Mouse (Mus musculus) heart, adult 2 months (tissue): ENCODE results near the gene Gm21887. TPM values are rescaled to one million over a fixed set of nuclear protein-coding genes. Genes with fewer than 3 reads are reported as not detected.
A peak's percentile ranks its signal among the peaks of the same experiment; 100 is the strongest.
"Not testable (repeated sequence)": the region's sequence is repeated elsewhere in the genome, so short reads cannot be mapped to it uniquely, and the experiment has no call there.

Experiments used
- DNase-seq, 2 experiments: peaks; one replicate each; pipeline ENCODE4 v3.0.0; 2021
- H3K27ac ChIP-seq: fragments of 200-600 bp; 2 replicates; pipeline ENCODE4 v1.8.1; 2022
- H3K27me3 ChIP-seq: fragments of 200-500 bp; 2 replicates; pipeline ENCODE4 v1.6.1; 2012; ENCODE audit warnings: mild to moderate bottlenecking, low read length, inconsistent platforms, mixed read lengths; ENCODE audit not compliant: control insufficient read depth, insufficient read depth
- H3K36me3 ChIP-seq: fragments of 200-500 bp; 2 replicates; pipeline ENCODE4 v1.6.1; 2012; ENCODE audit warnings: low read length, inconsistent platforms; ENCODE audit not compliant: control insufficient read depth, insufficient read depth
- H3K4me1 ChIP-seq: fragments of 200-500 bp; 2 replicates; pipeline ENCODE4 v1.6.1; 2011; ENCODE audit warnings: low read length; ENCODE audit not compliant: control insufficient read depth, insufficient read depth
- H3K4me3 ChIP-seq: fragments of 200-600 bp; 2 replicates; pipeline ENCODE4 v1.8.1; 2022
- H3K79me2 ChIP-seq: fragments of 200-500 bp; replicated peaks from 2 replicates; pipeline ENCODE4 v1.6.1; 2012; ENCODE audit warnings: mild to moderate bottlenecking, inconsistent platforms, low read length, moderate library complexity, mixed read lengths; ENCODE audit not compliant: control insufficient read depth, insufficient read depth
- H3K9ac ChIP-seq: fragments of 200-500 bp; 2 replicates; pipeline ENCODE4 v1.6.1; 2012; ENCODE audit warnings: low read depth, mild to moderate bottlenecking, control low read depth, inconsistent platforms, low read length, mixed read lengths
- CTCF ChIP-seq: fragments of 200-600 bp; IDR thresholded peaks from 2 replicates; pipeline ENCODE4 v1.8.1; 2022; ENCODE audit warnings: antibody characterized with exemption, mild to moderate bottlenecking, moderate library complexity
- WGBS: fragments of 180-500 bp; shearing (Covaris S2); methylation state at CpG from one replicate; pipeline ENCODE4 v1.1.7; 2018; 5-methylcytosine and 5-hydroxymethylcytosine counted together
- intact Hi-C: fragments of 180-260 bp; cut with DNase I; formaldehyde crosslinking; loops from one replicate; pipeline ENCODE4 v1.15.1; 2025
- polyA plus RNA-seq: library from polyadenylated mRNA; depleted of rRNA; stranded (reverse); fragments of >200 nt; gene quantifications from 2 replicates; pipeline ENCODE4 v1.2.3, GENCODE M21; 2012
- total RNA-seq, 2 experiments: library from RNA; stranded (reverse); gene quantifications; 2 replicates each; pipeline ENCODE4 v1.2.3; 2021

The Gm21887 gene
- total and polyA plus RNA-seq, 3 experiments, result 22.9 to 60.9 (median 27.8) TPM

DNA sequence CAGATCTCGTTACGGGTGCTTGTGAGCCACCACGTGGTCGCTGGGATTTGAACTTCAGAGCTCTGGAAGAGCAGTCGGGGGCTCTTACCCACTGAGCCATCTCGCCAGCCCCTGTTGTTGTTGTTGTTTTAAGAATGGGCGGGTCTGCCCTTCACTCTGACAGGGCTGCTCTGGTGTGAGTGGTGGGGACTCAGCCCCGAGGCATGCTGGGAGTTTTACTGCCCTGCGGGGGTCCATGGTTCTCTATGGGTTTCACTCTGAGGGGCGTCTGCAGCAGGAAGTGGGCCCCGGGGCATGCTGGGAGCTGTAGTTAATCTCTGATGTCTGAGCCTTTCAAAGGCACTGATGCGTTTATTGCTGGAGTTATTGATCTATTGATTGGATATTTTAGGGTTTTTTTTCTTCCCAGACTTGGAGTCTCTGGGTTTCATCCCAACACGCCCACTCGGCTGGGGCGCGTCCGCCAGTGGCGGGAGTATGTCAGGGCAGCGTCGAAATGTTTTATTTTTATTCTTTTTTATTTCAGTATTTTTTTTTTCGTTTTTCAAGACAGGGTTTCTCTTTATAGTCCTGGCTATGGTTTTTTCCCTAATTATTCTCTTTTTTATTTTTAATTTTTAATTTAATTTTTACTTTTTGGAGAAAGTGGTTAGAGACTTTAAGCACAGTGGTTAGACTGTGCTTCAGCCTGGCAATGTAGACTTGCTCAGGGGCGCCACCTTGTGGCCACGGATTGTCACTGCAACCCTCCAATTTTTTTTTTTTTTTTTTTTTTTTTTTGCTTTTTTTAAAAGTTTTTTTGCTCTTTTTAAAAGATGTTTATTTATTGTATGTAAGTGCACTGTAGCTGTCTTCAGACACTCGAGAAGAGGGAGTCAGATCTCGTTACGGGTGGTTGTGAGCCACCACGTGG lies 8.1 kb downstream of the Gm21887 start:
- H3K27ac ChIP-seq, H3K79me2 ChIP-seq, H3K36me3 ChIP-seq, H3K4me3 ChIP-seq, intact Hi-C loops, H3K27me3 ChIP-seq, H3K9ac ChIP-seq, H3K4me1 ChIP-seq: not testable (repeated sequence)
- peak; percentile 76 for DNase-seq
- TF ChIP-seq CTCF, result peak; percentile 98
- 62% methylated on average over 27 of the region's 27 CpGs for WGBS

GRCm38 (mm10) chrX:170018571-170019218 lies 9.2 kb downstream of the Gm21887 start:
- H3K9ac ChIP-seq, H3K27me3 ChIP-seq, H3K4me3 ChIP-seq, H3K4me1 ChIP-seq, H3K27ac ChIP-seq, H3K79me2 ChIP-seq, H3K36me3 ChIP-seq, intact Hi-C loops: not testable (repeated sequence)
- peak; percentile 65 to 69 for DNase-seq
- WGBS, result 86% methylated on average over 66 of the region's 66 CpGs
- peak; percentile 40 for TF ChIP-seq CTCF

DNA sequence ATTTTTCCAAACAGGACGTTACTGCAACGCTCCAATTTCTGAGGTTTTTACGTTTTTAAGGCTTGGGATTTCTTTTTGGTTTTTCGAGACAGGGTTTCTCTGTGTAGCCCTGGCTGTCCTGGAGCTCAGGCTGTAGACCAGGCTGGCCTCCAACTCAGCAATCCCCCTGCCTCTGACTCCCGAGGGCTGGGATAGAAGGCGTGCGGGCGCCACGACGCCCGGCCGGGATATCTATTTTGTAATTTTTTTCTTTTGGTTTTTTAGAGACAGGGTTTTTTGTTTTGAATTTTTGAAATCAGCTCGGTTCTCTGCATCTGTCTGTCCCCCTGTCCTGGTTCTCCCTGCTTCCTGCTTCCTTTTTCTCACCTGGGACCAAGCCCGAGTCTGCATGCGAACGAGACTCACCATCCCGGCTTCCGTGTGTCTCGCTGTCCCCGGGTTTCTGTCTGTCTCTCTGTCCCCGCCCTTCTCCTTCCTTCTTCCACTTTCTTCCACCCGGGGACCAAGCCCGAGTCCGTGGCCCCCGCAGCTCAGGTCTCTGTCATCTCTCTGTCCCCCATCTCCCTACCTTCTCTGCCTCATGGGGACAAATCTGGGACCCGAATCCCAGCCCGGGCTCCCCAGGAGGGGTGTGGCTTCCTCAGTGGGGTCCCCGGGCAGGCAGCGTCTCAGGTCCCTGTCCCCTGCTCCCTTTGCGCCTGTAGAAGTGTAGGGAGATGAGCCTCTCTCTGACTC lies 9.9 kb downstream of the Gm21887 start:
- H3K4me1 ChIP-seq, H3K27me3 ChIP-seq, H3K4me3 ChIP-seq, H3K36me3 ChIP-seq, DNase-seq, H3K79me2 ChIP-seq, intact Hi-C loops, H3K27ac ChIP-seq, H3K9ac ChIP-seq: not testable (repeated sequence)
- WGBS, result 84% methylated on average over 30 of the region's 30 CpGs

- peak; percentile 83 for TF ChIP-seq CTCF
- intact Hi-C loops, H3K4me3 ChIP-seq: not testable (repeated sequence)
Measured at GRCm38 (mm10) chrX:170019954-170020689, 10.7 kb downstream of the Gm21887 start.

DNA sequence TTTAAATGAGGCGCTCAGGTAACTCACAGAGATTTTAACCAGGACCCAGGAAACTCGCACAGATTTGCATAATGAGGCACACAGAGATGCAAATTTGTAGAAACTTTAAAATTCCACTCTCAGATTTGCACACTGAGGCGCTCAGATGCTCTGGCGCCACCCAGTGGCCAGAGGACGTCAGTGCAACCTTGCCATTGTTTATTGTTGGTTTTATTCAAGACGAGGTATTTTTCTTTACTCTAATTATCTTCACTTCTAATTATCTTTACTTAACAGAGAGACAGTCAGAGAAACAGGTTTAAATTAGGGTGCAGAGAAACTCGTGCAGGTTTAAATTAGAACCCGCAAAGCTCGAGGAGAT lies 11.2 kb downstream of the Gm21887 start:
- TF ChIP-seq CTCF, result peak; percentile 82
- peak; percentile 66 to 67 for DNase-seq
- H3K27me3 ChIP-seq, H3K36me3 ChIP-seq, H3K79me2 ChIP-seq, intact Hi-C loops, H3K27ac ChIP-seq, H3K9ac ChIP-seq, H3K4me3 ChIP-seq, H3K4me1 ChIP-seq: not testable (repeated sequence)
- WGBS, result 50% methylated on average over 9 of the region's 9 CpGs

More at GRCm38 (mm10) chrX:170019954-170020689, 10.7 kb downstream of the Gm21887 start:
- not testable (repeated sequence) for H3K27ac ChIP-seq, H3K36me3 ChIP-seq, H3K27me3 ChIP-seq, H3K9ac ChIP-seq, H3K4me1 ChIP-seq, H3K79me2 ChIP-seq
- peak; percentile 90 to 95 for DNase-seq
- WGBS, result 55% methylated on average over 14 of the region's 14 CpGs

DNA sequence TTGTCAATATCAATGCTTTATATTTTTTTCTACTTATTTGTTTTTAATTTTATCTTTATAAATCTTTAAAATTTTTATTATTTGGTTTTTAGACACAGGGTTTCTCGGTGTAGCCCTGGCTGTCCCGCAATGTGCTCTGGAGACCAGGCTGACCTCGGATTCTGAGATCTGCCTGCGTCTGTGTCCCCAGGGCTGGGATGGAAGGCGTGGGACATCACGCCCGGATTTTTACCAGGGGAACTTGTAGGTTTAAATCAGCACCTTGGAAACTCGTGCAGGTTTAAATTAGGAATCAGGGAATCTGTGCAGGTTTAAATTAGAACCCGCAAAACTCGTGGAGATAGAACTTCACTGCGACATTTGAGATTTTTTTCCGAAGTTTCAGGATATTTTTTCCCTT lies 11.7 kb downstream of the Gm21887 start:
- 78% methylated on average over 12 of the region's 12 CpGs for WGBS
- H3K4me1 ChIP-seq, H3K9ac ChIP-seq, H3K36me3 ChIP-seq, H3K79me2 ChIP-seq, intact Hi-C loops, H3K27ac ChIP-seq, H3K27me3 ChIP-seq, H3K4me3 ChIP-seq: not testable (repeated sequence)
- DNase-seq, result peak in 1 of 2 experiments; percentile 26
